Mouse (Mus musculus) right cerebral cortex, postnatal 36 days (tissue): ENCODE measurements around the gene Glis3.
A peak's percentile ranks its signal among the peaks of the same experiment; 100 is the strongest.

Experiments
- DNase-seq, 2 experiments: peaks; one replicate each; pipeline ENCODE4 v3.0.0; 2022; ENCODE audit warnings: low spot score in 2 of 2, mixed read lengths in 1 of 2

Gene Glis3

DNA sequence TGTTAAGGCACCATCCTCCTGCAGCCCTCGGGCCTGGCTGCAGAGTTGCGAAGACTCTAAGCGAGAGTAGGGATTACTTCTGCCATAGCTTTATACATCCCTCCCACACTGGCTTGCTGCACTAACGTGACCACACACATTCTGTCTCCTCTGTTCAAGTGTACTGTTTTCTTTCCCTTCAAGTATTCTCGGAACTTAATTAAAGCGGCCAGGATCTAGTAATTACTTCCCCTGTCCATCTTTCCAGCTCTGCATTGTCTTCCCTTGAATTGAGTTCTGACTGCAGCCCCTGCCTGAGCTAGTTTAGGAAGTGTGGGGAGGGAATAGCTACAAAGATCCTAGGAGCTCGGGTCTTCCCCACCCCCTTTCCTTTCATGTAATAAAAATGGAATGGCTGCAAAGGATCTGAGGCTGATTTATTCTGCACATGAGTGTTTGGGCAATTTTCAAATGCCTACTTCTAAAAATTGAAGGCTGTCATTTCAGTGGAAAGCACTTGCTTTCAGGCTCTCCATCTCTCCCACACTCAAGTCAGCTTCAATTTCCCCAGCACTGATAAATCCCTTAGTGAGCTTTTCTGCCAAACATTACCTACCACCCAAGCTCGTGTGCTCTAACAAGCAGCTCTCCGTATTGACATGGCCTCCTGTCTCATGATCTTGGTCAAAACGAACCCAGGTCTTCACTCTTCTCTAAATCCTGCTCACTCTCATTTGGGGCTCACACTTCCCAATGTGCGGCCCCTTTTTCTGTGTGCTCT, 346.7 kb downstream of the Glis3 start:
- DNase-seq: no peak

DNA sequence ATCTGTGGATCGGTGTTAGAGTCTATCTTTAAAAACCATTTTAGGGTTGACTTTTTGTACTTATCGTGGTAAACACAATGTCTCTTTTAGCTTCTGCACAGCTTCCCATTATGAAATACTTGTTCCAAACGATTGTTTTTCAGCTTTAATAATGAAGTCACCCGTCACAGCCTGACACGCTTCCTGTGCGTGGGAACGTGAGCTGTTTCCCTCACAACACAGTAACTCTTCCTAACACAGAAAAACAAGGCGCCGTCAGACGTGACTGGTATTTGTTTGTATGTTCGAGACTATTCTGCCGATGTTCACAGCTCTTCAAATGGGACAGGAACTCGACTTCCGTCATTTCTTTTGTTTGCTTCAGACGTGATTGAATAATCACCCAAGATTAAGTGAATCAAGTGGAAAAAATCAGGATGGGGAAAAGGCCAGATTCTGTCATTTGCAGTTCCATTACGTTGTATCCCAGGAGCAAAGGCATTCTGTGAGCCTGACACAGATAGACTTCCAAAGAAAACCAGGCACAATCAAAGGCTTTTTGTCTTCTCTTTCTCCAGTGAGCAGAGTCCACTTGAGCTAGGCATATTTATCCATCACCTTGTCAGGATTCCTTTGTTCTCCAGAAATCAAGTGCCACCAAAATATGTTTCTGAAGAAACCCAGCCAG, 351.3 kb downstream of the Glis3 start:
- DNase-seq: no peak

DNA sequence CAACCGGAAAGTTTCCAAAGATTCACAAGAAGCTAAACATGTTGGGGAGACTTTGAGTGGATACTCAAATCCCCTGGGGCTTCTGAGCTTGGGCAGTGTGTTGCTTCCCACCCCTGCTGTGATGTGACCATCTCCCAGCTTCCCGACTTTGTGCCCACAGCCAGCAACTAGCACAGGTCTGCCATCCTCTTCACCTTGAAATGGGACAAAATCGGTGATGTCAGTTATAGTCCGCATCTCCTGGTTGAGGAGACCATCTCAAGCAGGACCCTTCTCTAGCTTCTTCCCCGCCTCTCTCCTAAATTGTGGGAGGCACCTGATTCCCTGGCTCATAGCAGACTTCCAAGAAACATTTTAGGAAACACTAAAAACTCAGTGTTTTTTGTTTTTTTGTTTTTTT, 352.3 kb downstream of the Glis3 start:
- no peak for DNase-seq

DNA sequence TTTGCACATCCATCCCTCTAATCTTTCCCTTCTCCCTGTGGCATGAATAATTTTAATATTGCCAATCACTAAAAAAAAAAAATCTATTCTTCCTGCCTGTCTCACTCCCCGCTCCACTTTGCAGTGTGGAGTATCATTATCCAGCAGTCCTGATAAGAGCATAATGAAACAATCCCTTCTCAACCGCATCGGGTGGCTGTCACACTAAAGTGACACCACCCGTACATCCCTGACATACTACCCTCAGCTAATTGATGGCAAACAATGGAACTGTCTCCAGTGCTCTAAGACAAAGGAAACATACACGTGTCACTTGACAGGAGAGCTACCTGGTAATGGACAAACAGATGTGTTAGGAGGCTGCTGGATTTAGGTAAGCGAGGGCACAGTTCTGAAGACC, 373.8 kb downstream of the Glis3 start:
- no peak for DNase-seq

DNA sequence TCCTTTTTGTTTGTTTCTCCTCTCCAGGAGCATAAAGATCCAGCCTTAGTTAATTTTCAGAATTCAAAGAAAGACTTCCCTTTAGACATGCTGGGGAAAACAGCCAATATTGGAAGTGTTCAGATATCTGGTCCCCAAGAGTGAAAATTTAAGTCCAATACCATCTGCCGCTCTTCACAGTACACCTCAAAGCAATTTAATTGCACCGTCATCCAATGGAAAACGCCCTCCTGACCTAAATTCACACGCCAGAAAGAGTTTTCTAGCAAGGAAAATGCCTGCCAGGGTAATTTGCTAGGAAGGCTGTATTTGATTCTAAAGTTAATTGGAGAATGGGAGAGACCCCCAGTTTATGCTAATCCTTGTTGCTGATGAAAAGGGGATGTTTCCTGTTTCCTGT, 374.4 kb downstream of the Glis3 start:
- DNase-seq: no peak

DNA sequence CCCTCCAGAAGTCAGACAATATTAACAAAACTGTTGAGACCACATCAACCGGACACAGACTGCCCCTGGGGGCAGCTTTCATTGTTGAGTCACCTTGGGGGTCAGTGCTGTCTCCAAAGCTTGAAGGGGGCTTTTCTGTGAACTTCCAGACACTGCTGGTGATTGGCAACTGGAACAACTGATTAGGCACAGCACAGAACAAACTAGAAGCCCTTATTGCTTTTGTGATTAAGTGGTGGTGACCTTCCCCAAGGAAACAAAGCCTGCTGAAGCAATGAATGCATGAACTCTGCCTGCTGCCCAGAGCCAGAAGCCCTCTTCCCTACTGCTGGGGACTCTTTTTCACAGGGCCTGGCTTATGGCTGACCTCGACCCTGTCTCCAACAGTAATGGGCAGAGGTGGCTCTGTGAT, 377.0 kb downstream of the Glis3 start:
- no peak for DNase-seq

DNA sequence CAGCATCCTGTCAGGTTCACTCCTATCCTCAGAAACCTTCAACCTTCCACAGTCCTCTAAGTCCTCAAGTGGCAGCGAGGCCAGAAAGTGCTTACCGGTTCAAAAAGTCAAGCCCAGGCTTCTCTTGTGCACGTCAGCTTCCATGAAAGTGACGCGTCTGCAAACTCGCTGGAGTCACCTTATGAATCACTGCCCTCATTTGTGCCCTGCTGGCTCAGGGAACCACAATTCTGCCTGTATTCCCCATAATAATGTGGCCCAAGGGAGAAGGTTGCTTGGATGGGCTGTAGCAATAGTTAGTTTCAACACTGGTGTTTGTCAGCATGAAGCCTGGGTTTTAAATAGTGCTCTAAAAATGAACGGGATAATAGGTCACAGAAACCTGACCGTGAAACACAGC, 379.7 kb downstream of the Glis3 start:
- DNase-seq: no peak

DNA sequence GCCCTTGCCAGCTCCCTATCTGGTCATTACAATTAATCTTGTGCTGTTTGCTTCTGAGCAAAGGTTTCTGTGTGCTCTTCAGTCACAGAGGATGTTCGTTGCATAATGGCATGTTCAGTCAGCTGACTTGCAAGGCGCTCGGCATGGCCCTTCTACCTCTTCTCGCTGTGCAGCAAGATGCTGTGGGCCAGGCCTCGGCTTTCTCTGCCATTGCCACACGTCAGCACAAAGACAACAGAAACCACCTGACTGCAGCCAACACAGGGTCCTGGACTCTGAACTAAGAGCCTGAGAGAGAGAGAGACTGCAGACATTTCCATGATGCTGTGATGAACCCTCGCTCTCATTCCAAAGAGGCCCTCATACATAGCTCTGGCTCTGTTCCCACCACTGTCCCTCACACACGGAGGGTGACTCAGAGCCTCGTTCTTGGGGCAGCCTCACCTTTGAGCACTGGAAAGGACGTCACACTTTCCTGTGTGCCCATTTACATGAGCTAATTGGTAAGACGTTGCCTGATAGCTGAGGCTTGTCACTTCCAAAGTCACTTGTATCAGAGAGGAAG, 380.6 kb downstream of the Glis3 start:
- DNase-seq: no peak

DNA sequence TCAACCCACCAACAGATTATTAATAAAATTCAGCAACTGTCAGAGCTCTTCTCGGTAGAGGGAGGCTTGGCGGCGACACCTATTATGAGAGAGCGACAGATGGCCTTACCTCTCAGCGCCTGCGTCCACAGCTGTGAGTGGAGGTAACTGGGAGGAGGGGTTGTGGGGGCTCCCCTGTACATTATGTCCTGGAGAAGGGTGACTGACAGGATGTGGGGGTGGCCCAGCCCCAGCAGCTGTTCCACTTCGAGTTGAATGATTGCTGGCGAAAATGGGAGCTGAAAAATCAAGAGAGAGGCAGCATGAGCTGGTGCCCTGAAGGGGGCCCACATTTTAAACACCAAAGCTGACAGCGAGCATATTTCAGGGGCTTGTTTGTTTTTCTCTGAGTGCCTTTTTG, 381.2 kb downstream of the Glis3 start:
- DNase-seq: peak in 1 of 2 experiments; percentile 33

DNA sequence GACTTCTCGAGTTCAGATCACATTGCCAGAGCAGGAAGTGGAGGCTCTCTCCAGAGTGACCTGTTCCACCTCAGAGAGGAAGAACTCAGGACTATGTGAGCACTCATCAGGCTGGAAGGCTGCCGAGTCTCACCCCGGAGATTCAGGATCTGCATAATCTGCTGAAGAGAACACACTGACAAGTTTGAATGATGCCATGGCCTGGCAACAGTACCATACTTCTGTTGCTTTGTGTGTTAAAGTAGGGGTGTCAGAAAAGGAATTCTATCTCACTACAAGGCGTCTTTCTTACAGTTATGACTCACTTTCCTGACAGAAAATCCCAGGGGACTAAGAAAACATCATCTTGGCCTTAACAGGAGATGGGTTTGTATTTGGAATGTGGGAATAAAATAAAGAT, 388.3 kb downstream of the Glis3 start:
- DNase-seq: no peak

DNA sequence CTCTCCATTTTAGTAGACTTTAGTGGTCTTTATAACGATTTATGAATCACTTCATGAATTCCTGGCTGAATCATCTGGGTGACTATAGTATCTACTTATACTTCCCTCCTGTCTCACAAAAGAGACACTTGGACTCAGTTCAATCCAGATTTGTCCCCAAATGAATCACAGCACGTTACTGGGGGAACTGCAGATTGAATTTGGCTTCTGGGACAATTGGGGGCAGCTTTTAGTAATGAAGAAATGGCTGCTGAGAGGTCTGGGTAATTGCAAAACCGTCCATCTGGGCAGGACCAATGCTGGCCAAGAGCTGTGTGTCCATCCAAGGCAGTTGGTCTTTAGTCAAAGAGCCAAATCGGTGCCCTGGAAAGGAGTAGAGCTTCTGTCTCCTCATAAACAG, 390.4 kb downstream of the Glis3 start:
- no peak for DNase-seq

DNA sequence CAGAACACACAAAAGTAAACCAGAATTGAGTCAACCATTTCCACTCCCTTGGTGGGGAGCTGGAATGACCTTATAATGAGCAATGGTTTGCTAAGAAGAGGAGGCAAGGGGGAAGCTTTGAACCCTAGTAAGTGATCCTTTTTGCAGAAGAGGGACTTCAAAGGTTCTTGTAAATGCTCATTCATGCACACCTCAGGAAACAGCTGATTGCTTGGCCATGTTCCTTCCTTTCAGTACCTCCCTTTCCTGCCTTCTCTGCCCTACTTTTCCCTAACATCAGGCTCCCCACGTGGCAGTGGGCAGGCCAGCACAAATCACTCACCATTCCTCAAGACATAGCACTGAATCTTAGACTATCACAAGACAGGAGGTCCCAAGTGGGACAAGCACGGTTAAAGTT, 392.4 kb downstream of the Glis3 start:
- DNase-seq: no peak

DNA sequence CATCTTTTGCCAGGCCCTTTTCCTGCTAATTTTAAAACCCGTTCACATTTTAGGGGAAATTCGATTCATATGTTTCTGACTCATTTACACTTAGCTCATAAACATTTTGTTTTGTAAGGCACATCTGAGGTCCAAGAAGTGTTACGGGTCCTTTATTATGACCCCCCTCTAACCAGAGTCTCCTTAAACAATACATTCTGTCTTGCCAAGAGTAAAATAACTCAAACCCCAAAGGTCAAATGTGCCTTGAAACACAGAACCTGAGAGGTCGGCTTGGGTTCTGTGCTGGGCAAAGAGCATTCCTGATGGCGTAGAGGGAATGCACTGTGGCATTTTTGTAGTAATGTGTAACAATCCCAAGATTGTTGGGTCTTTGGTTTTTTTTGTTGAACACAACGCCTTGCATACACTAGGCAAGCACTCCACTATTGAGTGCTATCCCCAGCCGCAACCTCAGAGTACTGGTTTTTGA, 395.7 kb downstream of the Glis3 start:
- DNase-seq: no peak

DNA sequence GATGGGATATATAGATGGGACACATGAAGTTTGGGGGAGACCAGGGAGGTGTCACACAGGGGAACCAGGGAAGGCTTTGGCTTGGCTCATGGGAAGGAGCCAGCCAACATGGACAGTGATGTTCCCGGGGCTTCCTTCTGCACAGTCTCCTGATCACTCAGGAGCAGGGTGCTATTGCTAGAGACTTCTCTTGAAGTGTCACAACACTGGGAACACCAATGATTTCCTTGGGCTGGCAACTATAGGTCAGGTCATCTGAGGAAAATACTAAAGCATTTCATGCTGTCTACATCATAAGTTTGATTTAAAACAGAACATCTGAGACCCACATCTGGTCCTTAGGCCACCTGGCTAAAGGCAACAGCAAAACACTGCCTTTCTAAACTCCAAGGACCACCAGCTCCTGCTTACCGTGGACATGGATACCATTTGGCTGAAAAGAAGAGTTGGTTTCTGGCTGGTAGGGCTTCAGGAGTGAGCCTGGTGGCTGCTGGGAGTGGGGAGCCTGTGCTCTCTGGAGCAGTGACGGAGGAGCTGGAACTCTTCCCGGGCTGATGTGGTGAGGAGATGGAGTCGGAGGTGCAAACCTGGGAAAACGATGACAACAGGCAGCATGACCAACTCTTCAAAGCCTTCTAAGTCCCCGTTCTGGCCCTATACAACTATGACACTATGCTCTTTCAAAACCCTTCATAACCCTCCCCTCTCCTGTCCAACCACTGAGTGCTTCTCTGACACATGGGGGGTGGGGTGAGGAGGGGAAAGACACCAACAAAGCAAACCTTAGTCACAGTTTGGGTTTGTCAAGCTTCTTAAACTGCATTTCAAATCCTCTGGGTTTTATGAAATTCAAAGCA, 396.4 kb downstream of the Glis3 start:
- no peak for DNase-seq

DNA sequence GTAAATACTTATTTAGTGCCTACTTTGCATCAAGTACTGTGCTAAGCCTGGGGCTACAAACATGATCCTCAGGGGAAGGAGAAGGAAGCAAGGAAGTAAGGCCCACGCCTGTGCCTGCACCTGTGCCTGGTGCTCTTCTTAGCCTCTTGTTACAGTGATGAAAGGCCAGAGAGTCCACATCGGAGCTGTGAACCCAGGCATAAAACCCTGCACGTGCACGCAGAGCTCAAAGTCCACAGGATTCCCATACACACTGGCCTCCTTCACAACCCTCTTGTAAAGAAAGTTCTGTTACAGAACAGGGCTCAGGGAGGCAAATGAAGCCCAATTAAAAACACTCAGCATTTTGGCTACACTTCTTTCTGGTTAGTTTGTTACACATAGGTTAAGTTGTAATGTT, 398.5 kb downstream of the Glis3 start:
- DNase-seq: no peak

DNA sequence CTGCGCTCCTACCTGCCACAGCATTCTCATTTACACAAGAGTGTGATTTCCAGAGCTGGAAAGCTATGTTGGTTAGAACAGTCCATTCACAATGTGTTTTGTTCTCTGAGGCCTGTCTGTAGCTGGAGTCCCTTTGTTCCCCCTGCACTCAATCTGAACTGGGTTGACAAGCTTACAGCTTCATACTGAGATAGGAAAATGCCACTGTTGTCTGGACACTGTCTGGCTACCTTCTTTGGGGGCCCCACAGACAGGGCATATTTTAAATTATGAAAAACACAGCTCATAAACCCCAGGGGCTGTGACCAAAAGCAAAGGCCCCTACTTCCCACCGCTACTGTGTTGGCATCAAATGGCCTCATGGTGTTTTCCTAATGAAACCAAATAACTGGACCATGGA, 402.8 kb downstream of the Glis3 start:
- DNase-seq: no peak

DNA sequence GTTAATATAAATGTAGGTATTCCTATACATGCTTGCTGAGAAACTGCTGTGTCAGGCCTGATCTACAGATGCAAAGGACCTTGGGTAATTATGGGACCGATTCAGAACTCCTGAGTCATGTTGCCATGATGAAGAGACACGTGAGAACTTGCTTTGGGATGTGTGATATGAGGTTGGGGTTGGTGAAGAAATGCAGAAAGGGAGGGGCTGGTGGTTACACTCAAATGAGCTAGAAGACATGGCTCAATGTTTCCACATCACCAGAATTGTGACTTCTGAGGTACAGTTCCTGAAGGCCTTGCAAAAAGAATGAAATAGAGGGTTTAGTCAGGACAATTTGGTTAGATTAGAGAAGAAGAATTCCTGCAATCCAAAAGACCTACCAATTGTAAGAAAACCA, 405.4 kb downstream of the Glis3 start:
- no peak for DNase-seq

DNA sequence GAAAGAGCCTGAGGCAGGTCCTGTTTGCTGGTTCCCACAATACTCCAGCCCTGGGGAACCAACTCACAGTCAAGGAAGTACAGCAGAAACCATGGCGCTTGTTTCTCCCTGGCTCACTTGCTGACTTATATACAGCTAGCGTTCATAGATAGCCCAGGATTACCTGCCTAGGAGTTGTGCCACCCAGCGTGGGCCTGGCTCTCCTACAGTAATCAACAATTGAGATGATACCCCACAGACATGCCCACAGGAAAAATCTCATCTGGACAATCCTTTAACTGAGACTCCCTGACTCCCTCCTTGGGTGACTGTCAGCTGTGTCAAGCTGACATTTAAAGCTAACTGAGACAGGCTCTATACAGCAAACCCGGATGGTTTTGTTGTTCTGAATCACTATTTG, 405.9 kb downstream of the Glis3 start:
- no peak for DNase-seq

DNA sequence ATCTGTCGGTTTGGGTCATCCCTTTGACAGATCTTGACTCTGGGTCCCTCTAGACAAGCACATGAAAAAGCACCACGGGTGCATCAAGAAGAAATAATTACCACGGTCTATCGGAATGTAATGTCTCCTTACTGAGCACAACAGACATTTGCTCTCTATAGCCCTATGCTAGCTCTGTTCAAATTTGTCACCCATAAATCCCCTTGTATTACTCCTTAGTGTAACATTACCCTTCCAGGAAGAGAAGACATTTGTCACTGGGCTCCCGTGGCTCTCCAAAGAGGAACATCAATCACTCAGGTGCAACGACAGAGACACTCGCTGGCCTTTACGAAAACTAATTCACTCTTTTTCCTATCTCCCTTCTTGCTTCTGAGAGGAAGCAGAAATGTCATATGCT, 413.0 kb downstream of the Glis3 start:
- DNase-seq: no peak

DNA sequence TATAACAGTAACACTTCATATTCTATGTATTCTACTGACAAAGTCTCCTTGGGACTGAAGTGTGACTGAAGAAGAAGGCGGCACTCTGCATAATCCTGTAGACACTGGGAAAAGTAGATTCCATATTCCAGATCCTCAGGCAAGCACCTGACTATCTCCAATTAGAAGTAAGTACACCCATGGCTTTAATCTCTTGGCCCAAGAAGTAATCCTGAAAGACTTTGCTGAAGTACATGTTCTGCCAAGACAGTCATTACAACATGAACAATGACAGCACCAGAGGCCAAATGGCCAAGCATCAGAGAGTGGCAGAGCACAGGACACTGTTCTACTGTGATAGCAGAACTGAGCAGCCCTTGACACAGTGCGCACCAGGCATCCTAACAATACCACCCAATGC, 414.1 kb downstream of the Glis3 start:
- DNase-seq: no peak

DNA sequence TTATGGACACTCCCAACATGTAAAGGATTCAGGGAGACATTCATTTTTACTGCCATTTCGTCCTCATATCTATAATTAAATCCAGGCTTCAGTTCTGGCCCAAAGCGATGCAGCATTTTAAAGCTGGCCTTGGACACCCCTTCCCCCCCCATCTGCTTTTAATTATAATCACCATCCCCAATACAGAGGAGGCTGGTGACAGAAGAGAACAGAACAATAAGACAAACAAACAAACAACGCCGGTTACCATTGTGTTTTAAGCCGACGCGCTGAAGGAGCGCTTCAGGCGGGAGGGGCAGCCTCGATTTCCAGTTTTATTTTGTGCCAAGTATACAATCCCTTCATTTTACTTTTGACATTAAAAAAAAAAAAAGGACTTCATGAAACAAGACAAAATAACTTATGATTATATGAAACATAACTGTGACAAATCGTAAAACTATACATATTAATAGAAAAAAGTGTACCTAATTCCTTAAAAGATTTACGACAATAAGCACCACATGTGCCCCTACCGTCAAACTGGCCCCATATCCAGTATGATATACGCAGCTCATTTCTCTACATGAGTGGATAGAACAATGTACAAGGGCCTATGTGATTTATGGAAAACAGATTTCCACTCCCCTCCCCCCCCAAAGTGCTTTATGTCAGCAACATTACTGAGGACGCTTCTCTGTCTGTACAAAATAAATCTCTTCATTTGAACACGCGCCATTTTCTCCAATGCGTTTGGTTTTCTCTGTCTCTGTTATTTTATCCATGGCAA, 420.8 kb downstream of the Glis3 start:
- no peak for DNase-seq

DNA sequence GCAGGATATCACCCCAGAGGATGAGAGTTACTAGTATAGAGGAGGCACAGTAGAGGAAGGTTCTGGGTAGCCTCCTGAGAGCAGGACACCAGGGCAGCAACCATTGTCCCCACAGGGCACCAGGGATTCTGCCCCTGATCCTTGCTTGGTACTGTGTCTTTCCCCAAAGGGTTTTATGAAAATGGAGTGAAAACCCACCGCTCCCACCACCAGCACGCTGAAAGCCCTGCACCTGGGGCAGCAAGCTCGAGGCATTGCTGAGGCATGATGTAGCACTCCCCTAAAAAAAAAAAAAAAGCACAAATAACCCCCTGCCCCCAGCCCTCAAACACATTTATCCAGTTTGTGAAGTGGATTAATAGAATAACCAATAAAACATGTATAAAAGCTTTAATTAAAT, 421.4 kb downstream of the Glis3 start:
- no peak for DNase-seq
